Mouse (Mus musculus) erythroblast, embryonic 14.5 days (primary cell): ENCODE results near the gene Chst12.

Experiments
- GATA1 ChIP-seq: IDR thresholded peaks from 2 replicates; pipeline ENCODE4 v1.6.1; 2012; ENCODE audit warnings: low read length, inconsistent platforms, mixed read lengths
- TAL1 ChIP-seq: IDR thresholded peaks from 3 replicates; pipeline ENCODE4 v1.6.1; 2012; ENCODE audit warnings: low read length, inconsistent platforms, mixed read lengths

- no peak for TF ChIP-seq GATA1
- no peak for TF ChIP-seq TAL1
Measured at GRCm38 (mm10) chr5:140556859-140557258, 51.5 kb downstream of the Chst12 start.
